In the genomic region with DNA sequence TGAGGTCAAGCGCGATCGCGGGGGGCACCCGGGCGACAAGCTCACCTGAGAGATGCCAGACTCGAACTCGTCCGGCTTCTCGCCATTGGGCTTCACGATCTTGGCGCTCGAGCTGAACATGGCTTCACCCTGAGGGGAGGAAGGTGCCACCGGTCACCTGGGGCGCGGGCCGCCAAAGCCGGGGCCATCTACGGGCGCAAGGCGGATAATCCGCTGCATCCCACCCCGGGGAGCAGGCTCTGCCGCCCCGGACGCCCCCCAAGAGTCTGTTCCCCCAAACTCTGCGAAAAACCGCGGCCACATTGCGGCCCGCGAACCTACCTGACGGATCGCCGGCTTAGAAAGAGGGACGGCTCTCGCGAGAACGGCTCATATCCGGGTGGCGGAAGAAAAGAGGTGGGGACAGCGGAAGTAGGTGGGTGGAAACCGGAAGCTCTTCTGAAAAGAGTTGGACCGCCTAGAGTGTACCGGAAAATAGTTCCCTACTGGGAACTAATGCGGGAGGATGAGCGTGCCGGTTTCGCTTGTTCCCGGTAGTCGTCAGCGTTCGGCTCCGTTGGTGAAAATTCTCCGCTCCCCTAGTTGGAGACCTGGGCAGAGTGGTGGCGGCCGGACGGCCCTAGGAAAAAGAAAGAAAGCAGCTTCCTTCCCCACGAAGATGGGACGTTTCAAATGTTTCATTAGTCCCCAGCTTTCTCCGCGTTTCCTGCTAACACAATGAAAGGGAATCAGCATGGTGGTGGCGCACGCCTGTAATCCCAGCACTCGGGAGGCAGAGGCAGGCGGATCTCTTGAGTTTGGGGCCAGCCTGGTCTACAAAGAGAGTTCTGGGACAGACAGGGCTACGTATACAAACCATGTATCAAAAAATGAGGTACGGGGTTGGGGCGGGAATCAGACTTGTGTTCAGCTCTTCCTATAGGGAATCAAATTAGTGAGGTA, we compare ENCODE assay signal across 8 mouse cellular contexts. TPM values are rescaled to one million over a fixed set of nuclear protein-coding genes. Genes with fewer than 3 reads are reported as not detected.
DNase-seq lines count a peak whose midpoint lies in the region; ATAC-seq and TF ChIP-seq lines count a peak whose summit lies in the region.

A gene (minus strand): TSS at position 419 of the 942 bp plus-strand sequence.

- no peak for TF ChIP-seq CTCF in liver, embryonic 14.5 days (IDR thresholded peaks at IDR 0.05; ENCODE audit: low read depth)
- no peak for TF ChIP-seq CTCF in stomach, postnatal 0 days (IDR thresholded peaks at IDR 0.05; ENCODE audit: low read depth)

- peaks cover 22% of the 10 kb centered on the region for H3K4me1 ChIP-seq in forebrain, embryonic 10.5 days
- peaks cover 22% of the 10 kb centered on the region for H3K4me1 ChIP-seq in heart, embryonic 15.5 days (replicated peaks)
- peaks cover 0 to 23% of the 10 kb centered on the region in 2 experiments; a peak in 3 of 4 replicates for H3K4me1 ChIP-seq in liver, embryonic 14.5 days (replicated peaks; ENCODE audit: control insufficient read depth in 2 of 2, insufficient read depth in 2 of 2, low read length in 1 of 2)
- H3K4me1 ChIP-seq in neural tube, embryonic 11.5 days (ENCODE audit: control insufficient read depth, insufficient read depth, low read length): peaks cover 6% of the 10 kb centered on the region; the same call in 1 of the 2 replicates
- H3K4me1 ChIP-seq in stomach, postnatal 0 days (replicated peaks; ENCODE audit: control insufficient read depth, insufficient read depth): peaks cover 5% of the 10 kb centered on the region; the same call in 1 of the 2 replicates

- peaks cover 40% of the 10 kb centered on the region for H3K36me3 ChIP-seq in forebrain, embryonic 10.5 days (replicated peaks)
- H3K36me3 ChIP-seq in heart, embryonic 15.5 days: peaks cover 37% of the 10 kb centered on the region
- peaks cover 37% of the 10 kb centered on the region for H3K36me3 ChIP-seq in liver, embryonic 14.5 days (replicated peaks; ENCODE audit: control insufficient read depth, insufficient read depth, low read depth)
- H3K36me3 ChIP-seq in neural tube, embryonic 11.5 days (ENCODE audit: control insufficient read depth, insufficient read depth, low read length): peaks cover 19% of the 10 kb centered on the region
- H3K36me3 ChIP-seq in stomach, postnatal 0 days (ENCODE audit: control insufficient read depth, insufficient read depth, low read length): peaks cover 26% of the 10 kb centered on the region

- H3K4me2 ChIP-seq in heart, embryonic 15.5 days: peak within 1 kb of the TSS; percentile 63
- H3K4me2 ChIP-seq in liver, embryonic 14.5 days (ENCODE audit: low read depth): peak within 1 kb of the TSS; percentile 76
- peak within 1 kb of the TSS; percentile 72 for H3K4me2 ChIP-seq in neural tube, embryonic 11.5 days (ENCODE audit: low read depth)
- H3K4me2 ChIP-seq in stomach, postnatal 0 days (replicated peaks; ENCODE audit: low read depth): peak within 1 kb of the TSS; percentile 66

- H3K9ac ChIP-seq in heart, embryonic 15.5 days: peak within 1 kb of the TSS; percentile 97
- H3K9ac ChIP-seq in liver, embryonic 14.5 days (replicated peaks): peak within 1 kb of the TSS; percentile 99
- peak within 1 kb of the TSS; percentile 94 for H3K9ac ChIP-seq in neural tube, embryonic 11.5 days (ENCODE audit: low read length)
- H3K9ac ChIP-seq in stomach, postnatal 0 days (ENCODE audit: low read length): peak within 1 kb of the TSS; percentile 97

- TF ChIP-seq EP300 in liver, embryonic 14.5 days (IDR thresholded peaks at IDR 0.05; ENCODE audit: low read depth): peak; percentile 79
- TF ChIP-seq EP300 in stomach, postnatal 0 days (optimal IDR thresholded peaks at IDR 0.05): peak; percentile 99

- H3K9me3 ChIP-seq in forebrain, embryonic 10.5 days: no peaks in the 10 kb centered on the region
- no peaks in the 10 kb centered on the region for H3K9me3 ChIP-seq in heart, embryonic 15.5 days (replicated peaks)
- no peaks in the 10 kb centered on the region for H3K9me3 ChIP-seq in liver, embryonic 14.5 days (ENCODE audit: control insufficient read depth, low read length)
- no peaks in the 10 kb centered on the region for H3K9me3 ChIP-seq in neural tube, embryonic 11.5 days (ENCODE audit: control insufficient read depth, low read length)
- no peaks in the 10 kb centered on the region for H3K9me3 ChIP-seq in stomach, postnatal 0 days (ENCODE audit: control insufficient read depth, low read length)

- peak; percentile 91 to 92 for DNase-seq in CD8-positive naive resting alpha-beta T cell, adult 2 months (ENCODE audit: low read depth in 2 of 2, low spot score in 2 of 2)
- DNase-seq in c-Kit-positive CD71-negative TER-119-negative erythroid progenitor cells, embryonic 14.5 days (ENCODE audit: low read depth): peak; percentile 85
- DNase-seq in forebrain, embryonic 10.5 days (ENCODE audit: extremely low spot score, low spot score): peak; percentile 94
- peak; percentile 95 to 96 for DNase-seq in kidney, postnatal 25 days
- peak; percentile 89 to 93 (median 90) for DNase-seq in liver, embryonic 14.5 days (ENCODE audit: low read depth in 3 of 3, low spot score in 3 of 3)
- peak; percentile 93 for DNase-seq in neural tube, embryonic 11.5 days (ENCODE audit: low spot score)
- DNase-seq in stomach, postnatal 0 days (ENCODE audit: low spot score): peak; percentile 93

- peak within 1 kb of the TSS; percentile 99 for H3K27ac ChIP-seq in forebrain, embryonic 10.5 days
- H3K27ac ChIP-seq in heart, embryonic 15.5 days: peak within 1 kb of the TSS; percentile 82
- peak within 1 kb of the TSS; percentile 54 for H3K27ac ChIP-seq in liver, embryonic 14.5 days
- peak within 1 kb of the TSS; percentile 83 for H3K27ac ChIP-seq in neural tube, embryonic 11.5 days (ENCODE audit: low read depth, low read length)
- H3K27ac ChIP-seq in stomach, postnatal 0 days (replicated peaks): peak within 1 kb of the TSS; percentile 93

- H3K4me3 ChIP-seq in forebrain, embryonic 10.5 days: peak within 1 kb of the TSS; percentile 92
- H3K4me3 ChIP-seq in heart, embryonic 15.5 days: peak within 1 kb of the TSS; percentile 80
- peak within 1 kb of the TSS; percentile 86 to 95 for H3K4me3 ChIP-seq in liver, embryonic 14.5 days (ENCODE audit: insufficient read depth in 1 of 2, low read depth in 2 of 2, low read length in 2 of 2)
- H3K4me3 ChIP-seq in neural tube, embryonic 11.5 days (ENCODE audit: low read depth, low read length): peak within 1 kb of the TSS; percentile 82
- H3K4me3 ChIP-seq in stomach, postnatal 0 days (ENCODE audit: low read depth, low read length): peak within 1 kb of the TSS; percentile 86

- WGBS in forebrain, embryonic 10.5 days: 6% methylated on average over 69 of the region's 69 CpGs
- WGBS in heart, embryonic 15.5 days: 4% methylated on average over 69 of the region's 69 CpGs
- 3% methylated on average over 69 of the region's 69 CpGs for WGBS in liver, embryonic 14.5 days (ENCODE audit: insufficient replicate concordance)
- 6% methylated on average over 67 of the region's 69 CpGs for whole genome bisulfite sequencing in neural tube, embryonic 11.5 days
- 4% methylated on average over 68 of the region's 69 CpGs for WGBS in stomach, postnatal 0 days

- H3K27me3 ChIP-seq in forebrain, embryonic 10.5 days (ENCODE audit: poor library complexity, severe bottlenecking): no peaks in the 10 kb centered on the region
- H3K27me3 ChIP-seq in heart, embryonic 15.5 days: no peaks in the 10 kb centered on the region
- no peaks in the 10 kb centered on the region for H3K27me3 ChIP-seq in liver, embryonic 14.5 days (ENCODE audit: control insufficient read depth, insufficient read depth, low read length)
- H3K27me3 ChIP-seq in neural tube, embryonic 11.5 days (ENCODE audit: control insufficient read depth, insufficient read depth, low read length): no peaks in the 10 kb centered on the region
- no peaks in the 10 kb centered on the region for H3K27me3 ChIP-seq in stomach, postnatal 0 days (ENCODE audit: control insufficient read depth, insufficient read depth, low read length)

- ATAC-seq in heart, embryonic 15.5 days (replicated peaks; ENCODE audit: insufficient number of reproducible peaks, insufficient read depth, low FRiP score, low read depth): peak; percentile 94
- ATAC-seq in liver, embryonic 14.5 days (ENCODE audit: insufficient read depth): peak; percentile 96
- ATAC-seq in neural tube, embryonic 11.5 days (ENCODE audit: insufficient read depth, low FRiP score, low TSS enrichment): peak; percentile 95
- ATAC-seq in stomach, postnatal 0 days (ENCODE audit: low FRiP score, low TSS enrichment): peak; percentile 99

RNA-seq across cellular contexts. Expression of the gene that starts here (rescaled TPM):
- 656 and 679 TPM in 2 replicates for polyA plus RNA-seq in forebrain, embryonic 10.5 days (2016; fragmentation: Nextera tagmentation; extraction: Ambion mirVana)
- 344 and 408 TPM in 2 replicates for polyA plus RNA-seq in heart, embryonic 15.5 days (2015; fragmentation: Nextera tagmentation; extraction: Ambion mirVana)
- polyA plus RNA-seq in liver, embryonic 14.5 days (2012; rRNA removed): 548 and 604 TPM in 2 replicates
- 640 and 652 TPM in 2 replicates for polyA plus RNA-seq in liver, embryonic 14.5 days (2014; fragmentation: Nextera tagmentation; extraction: Ambion mirVana)
- polyA plus RNA-seq in neural tube, embryonic 11.5 days (2014; fragmentation: Nextera tagmentation; extraction: Ambion mirVana): 639 and 701 TPM in 2 replicates
- polyA plus RNA-seq in stomach, postnatal 0 days (2015; fragmentation: Nextera tagmentation; extraction: Ambion mirVana): 726 and 771 TPM in 2 replicates

Comparison
In these comparisons a context has a peak if more than half of its experiments do, and no peak if none do; other contexts are left out.
1. Peak in every context shown above with its lines: DNase-seq, ATAC-seq, H3K4me3 ChIP-seq and H3K27ac ChIP-seq.